Mouse (Mus musculus) CH12.LX (cell line): ENCODE results near the gene Lgr6.

Experiments used
- CHD2 ChIP-seq: IDR thresholded peaks from 2 replicates; pipeline ENCODE4 v1.6.1; 2011; ENCODE audit warnings: low read length, improper control_type of control experiment
- CTCF ChIP-seq, 2 experiments: IDR thresholded peaks in 1 of 2; conservative IDR thresholded peaks in 1 of 2; 2 replicates each; pipeline ENCODE4 v1.5.1; 2011 to 2012; ENCODE audit warnings: low read depth in 2 of 2, low read length in 2 of 2, improper control_type of control experiment in 1 of 2, inconsistent platforms in 1 of 2, mild to moderate bottlenecking in 1 of 2, moderate library complexity in 1 of 2
- EP300 ChIP-seq: IDR thresholded peaks from 2 replicates; pipeline ENCODE4 v1.6.1; 2011; ENCODE audit warnings: low read length, improper control_type of control experiment
- IRF4 ChIP-seq: IDR thresholded peaks from 2 replicates; pipeline ENCODE4 v1.6.1; 2014; ENCODE audit warnings: low read depth, mild to moderate bottlenecking, inconsistent platforms, low read length, improper control_type of control experiment
- POLR2A ChIP-seq: IDR thresholded peaks from 2 replicates; pipeline ENCODE4 v1.6.1; 2011; ENCODE audit warnings: low read depth, mild to moderate bottlenecking, improper control_type of control experiment, low read length
- TCF12 ChIP-seq: IDR thresholded peaks from 2 replicates; pipeline ENCODE4 v1.6.1; 2014; ENCODE audit warnings: low read depth, mild to moderate bottlenecking, inconsistent platforms, low read length, improper control_type of control experiment

DNA sequence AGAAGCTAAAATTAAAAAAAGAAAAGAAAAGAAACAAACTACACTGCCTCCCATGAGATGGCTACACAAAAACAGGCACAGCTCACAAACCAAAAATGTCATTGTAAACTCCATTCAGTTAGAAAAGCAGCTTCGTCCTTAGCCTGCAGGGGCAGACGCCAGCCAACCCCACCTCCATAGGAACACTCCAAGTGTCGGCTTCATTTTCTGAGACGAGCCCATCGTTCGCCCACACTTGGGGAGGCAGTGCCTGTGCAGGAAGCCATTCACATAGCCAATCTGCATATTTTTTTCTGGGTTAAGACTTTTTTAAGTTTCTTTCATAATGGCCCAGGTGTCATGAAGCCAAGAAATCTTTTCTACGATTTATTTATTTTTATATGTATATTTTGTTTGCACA is 157.5 kb downstream of the Lgr6 start:
- TF ChIP-seq TCF12 (no peak), POLR2A (no peak), CTCF (conservative IDR thresholded peaks at IDR 0.05 in 1 of 2, IDR thresholded peaks at IDR 0.05 in 1 of 2; ENCODE audit: low read depth in 2 of 2, low read length in 2 of 2) (no peak), EP300 (no peak), IRF4 (no peak), CHD2 (no peak)
